Mouse (Mus musculus) macrophage (primary cell): ENCODE data around the gene Atp1b3. TPM values are rescaled to one million over a fixed set of nuclear protein-coding genes. Genes with fewer than 3 reads are reported as not detected.
"Not testable (repeated sequence)": the region's sequence is repeated elsewhere in the genome, so short reads cannot be mapped to it uniquely, and the experiment has no call there.

Experiments used
- H3K27ac ChIP-seq: fragments of 350-480 bp; formaldehyde crosslinking; 2 replicates; pipeline ENCODE4 v1.9.0; 2021
- H3K36me3 ChIP-seq: fragments of 350-480 bp; formaldehyde crosslinking; 2 replicates; pipeline ENCODE4 v1.9.0; 2021; ENCODE audit errors: inconsistent target
- H3K4me3 ChIP-seq: fragments of 350-480 bp; formaldehyde crosslinking; 2 replicates; pipeline ENCODE4 v1.9.0; 2021; ENCODE audit errors: inconsistent target
- H3K79me2 ChIP-seq: fragments of 350-480 bp; formaldehyde crosslinking; 2 replicates; pipeline ENCODE4 v1.9.0; 2021; ENCODE audit errors: inconsistent target
- WGBS: methylation state at CpG from one replicate; pipeline ENCODE4 v1.1.7; 2026; ENCODE audit warnings: inconsistent platforms; ENCODE audit not compliant: missing documents; 5-methylcytosine and 5-hydroxymethylcytosine counted together
- polyA plus RNA-seq: library from polyadenylated mRNA; stranded (reverse); fragments of 250-400 nt; gene quantifications from 3 replicates; pipeline ENCODE4 v1.2.4, GENCODE M21; 2018; ENCODE audit warnings: inconsistent platforms

Atp1b3 gene
- polyA plus RNA-seq, 1 experiment from 2014 or later: 564 TPM

- no peaks in the 10 kb centered on the region for H3K79me2 ChIP-seq
- no peak overlapping the region for H3K27ac ChIP-seq
- 90% methylated on average over 7 of the region's 7 CpGs for WGBS
- H3K36me3 ChIP-seq: no peaks in the 10 kb centered on the region
- H3K4me3 ChIP-seq: no peak overlapping the region
Observed at GRCm38 (mm10) chr9:96379551-96379950, 15.3 kb upstream of the Atp1b3 start.

DNA sequence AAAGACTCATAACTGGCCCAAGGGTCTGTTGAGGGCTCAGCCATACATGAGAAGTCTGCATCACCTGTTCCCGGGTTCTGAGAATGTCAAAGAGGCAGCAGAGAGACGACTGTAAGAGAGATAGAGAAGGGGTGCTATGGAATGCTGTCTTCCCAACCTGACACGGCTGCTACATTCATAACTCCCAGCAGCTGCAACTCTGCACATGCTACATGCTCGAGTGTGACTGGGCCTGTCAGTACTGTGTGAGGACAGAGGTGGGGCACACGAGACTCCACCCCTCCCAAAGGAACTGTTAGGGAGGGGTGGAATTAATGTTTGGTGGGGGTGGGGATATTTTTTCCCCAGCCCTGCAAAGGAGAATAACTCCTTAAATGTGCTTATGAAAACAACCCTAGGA is 14.5 kb upstream of the Atp1b3 start:
- no peaks in the 10 kb centered on the region for H3K79me2 ChIP-seq
- H3K4me3 ChIP-seq: no peak overlapping the region
- no peaks in the 10 kb centered on the region for H3K36me3 ChIP-seq
- 90% methylated on average over 5 of the region's 5 CpGs for WGBS
- no peak overlapping the region for H3K27ac ChIP-seq

DNA sequence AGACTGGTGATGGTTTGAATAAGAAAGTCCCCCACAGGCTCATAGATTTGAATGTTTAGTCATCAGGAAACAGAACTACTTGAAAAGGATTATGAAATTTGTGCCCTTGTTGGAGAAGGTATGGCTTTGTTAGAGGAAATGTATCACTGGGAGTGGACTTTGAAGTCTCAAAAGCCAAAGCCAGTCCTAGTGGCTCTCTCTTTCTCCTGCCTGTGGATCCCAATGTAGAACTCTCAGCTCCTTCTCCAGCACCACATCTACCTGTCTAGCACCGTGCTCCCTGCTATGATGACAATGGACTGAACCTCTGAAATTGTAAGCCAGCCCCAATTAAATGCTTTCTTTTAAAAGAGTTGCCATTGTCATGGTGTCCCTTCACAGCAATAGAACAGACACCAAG is 12.9 kb upstream of the Atp1b3 start:
- Histone ChIP-seq H3K79me2 (no peaks in the 10 kb centered on the region), H3K4me3 (no peak overlapping the region), H3K36me3 (no peaks in the 10 kb centered on the region), H3K27ac (no peak overlapping the region)
- WGBS: 100% methylated on average over 1 of the region's 1 CpGs

DNA sequence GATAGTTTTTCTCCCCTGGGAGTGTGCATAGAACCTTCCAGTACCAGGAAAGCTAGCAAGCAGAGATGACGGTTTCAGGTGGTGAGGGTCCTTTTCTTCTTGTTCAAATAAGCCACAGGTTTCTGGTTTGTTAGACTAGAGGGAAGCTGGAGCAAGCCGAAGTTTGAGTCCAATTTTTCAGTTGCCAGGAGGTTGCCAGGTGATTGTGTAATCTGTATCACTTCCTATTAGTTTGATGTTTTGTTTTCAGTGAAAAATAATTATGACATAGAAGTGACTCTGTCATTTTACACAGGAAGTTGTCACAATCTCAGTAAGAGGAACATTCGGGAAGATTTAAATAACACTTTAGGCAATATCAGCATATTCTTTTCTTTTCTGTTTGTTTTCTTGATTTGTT is 11.6 kb upstream of the Atp1b3 start:
- Histone ChIP-seq H3K4me3 (no peak overlapping the region), H3K36me3 (no peaks in the 10 kb centered on the region), H3K79me2 (no peaks in the 10 kb centered on the region), H3K27ac (no peak overlapping the region)
- 24% methylated on average over 3 of the region's 3 CpGs for WGBS

DNA sequence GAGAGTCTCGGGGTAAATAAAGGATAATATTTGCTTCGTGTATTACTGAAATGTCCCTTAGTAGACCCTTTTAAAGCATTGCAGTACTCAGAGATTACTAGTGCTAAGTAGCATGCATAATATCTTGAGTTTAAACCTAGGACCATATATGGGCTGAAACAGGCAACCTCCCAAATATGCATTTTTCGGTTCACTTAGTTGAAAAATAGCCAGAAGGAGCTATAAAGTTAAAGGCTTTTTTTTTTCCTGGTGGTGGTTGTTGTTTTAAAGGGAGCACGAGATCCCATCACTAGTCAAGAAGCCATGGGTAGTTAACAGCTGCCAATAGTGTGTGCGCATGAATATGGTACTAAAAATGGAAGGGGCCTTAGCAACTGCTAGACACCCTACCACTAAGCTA is 6.8 kb upstream of the Atp1b3 start:
- WGBS: 94% methylated on average over 5 of the region's 5 CpGs
- no peaks in the 10 kb centered on the region for H3K79me2 ChIP-seq
- H3K27ac ChIP-seq: no peak overlapping the region
- no peak overlapping the region for H3K4me3 ChIP-seq
- no peaks in the 10 kb centered on the region for H3K36me3 ChIP-seq

GRCm38 (mm10) chr9:96369654-96370384 is 5.6 kb upstream of the Atp1b3 start:
- 46% methylated on average over 5 of the region's 5 CpGs for WGBS
- H3K79me2 ChIP-seq: no peaks in the 10 kb centered on the region

DNA sequence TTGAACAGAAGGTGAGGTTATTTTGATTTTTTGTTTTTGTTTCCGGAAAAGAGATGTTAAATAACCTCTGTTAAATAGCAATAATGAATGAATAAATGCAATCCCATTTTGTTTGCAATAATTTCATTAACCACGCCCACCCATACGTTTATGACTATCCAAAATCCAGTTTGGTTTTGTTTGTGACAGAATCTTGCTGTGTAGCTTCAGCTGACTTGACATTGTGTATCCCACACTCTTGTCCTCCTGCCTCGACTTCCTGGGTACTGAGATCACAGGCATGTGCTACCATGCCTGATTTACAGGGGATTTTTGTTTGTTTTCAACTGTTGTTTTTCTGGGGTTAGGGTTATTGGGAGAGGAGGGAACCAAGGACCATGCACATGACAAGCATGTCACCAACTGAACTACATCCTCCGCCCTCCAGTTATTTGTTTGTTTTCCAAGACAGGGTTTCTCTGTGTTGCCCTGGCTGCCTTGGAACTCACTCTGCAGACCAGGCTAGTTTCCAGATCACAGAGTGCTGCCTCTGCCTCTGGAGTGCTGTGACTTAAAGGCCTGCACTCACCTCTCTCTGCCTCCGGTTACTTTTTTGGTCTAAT is 1.1 kb upstream of the Atp1b3 start:
- WGBS: 73% methylated on average over 5 of the region's 6 CpGs
- H3K27ac ChIP-seq: peak overlapping the region; percentile 8; the same call in 1 of the 2 replicates
- H3K4me3 ChIP-seq: no peak overlapping the region
- no peaks in the 10 kb centered on the region for H3K36me3 ChIP-seq
- H3K79me2 ChIP-seq: peaks cover 31% of the 10 kb centered on the region

More at GRCm38 (mm10) chr9:96369654-96370384, 5.6 kb upstream of the Atp1b3 start:
- Histone ChIP-seq H3K4me3 (no peak overlapping the region), H3K27ac (no peak overlapping the region), H3K36me3 (no peaks in the 10 kb centered on the region)

GRCm38 (mm10) chr9:96363581-96364140 is 581 bp downstream of the Atp1b3 start:
- 1% methylated on average over 22 of the region's 64 CpGs for WGBS
- H3K4me3 ChIP-seq: peak overlapping the region; percentile 77
- H3K79me2 ChIP-seq: peaks cover 48% of the 10 kb centered on the region
- H3K36me3 ChIP-seq: no peaks in the 10 kb centered on the region
- H3K27ac ChIP-seq: peak overlapping the region; percentile 85

- WGBS: 92% methylated on average over 3 of the region's 3 CpGs
- no peak overlapping the region for H3K4me3 ChIP-seq
Observed at GRCm38 (mm10) chr9:96360056-96360455, 4.2 kb downstream of the Atp1b3 start.

GRCm38 (mm10) chr9:96353799-96354198 is 10.4 kb downstream of the Atp1b3 start:
- H3K4me3 ChIP-seq: no peak overlapping the region
- peaks cover 12% of the 10 kb centered on the region; the same call in 1 of the 2 replicates for H3K36me3 ChIP-seq
- H3K79me2 ChIP-seq: peaks cover 100% of the 10 kb centered on the region
- WGBS: 77% methylated on average over 8 of the region's 8 CpGs
- H3K27ac ChIP-seq: no peak overlapping the region

More at GRCm38 (mm10) chr9:96360056-96360455, 4.2 kb downstream of the Atp1b3 start:
- H3K79me2 ChIP-seq: peaks cover 84% of the 10 kb centered on the region
- no peak overlapping the region for H3K27ac ChIP-seq
- no peaks in the 10 kb centered on the region for H3K36me3 ChIP-seq

DNA sequence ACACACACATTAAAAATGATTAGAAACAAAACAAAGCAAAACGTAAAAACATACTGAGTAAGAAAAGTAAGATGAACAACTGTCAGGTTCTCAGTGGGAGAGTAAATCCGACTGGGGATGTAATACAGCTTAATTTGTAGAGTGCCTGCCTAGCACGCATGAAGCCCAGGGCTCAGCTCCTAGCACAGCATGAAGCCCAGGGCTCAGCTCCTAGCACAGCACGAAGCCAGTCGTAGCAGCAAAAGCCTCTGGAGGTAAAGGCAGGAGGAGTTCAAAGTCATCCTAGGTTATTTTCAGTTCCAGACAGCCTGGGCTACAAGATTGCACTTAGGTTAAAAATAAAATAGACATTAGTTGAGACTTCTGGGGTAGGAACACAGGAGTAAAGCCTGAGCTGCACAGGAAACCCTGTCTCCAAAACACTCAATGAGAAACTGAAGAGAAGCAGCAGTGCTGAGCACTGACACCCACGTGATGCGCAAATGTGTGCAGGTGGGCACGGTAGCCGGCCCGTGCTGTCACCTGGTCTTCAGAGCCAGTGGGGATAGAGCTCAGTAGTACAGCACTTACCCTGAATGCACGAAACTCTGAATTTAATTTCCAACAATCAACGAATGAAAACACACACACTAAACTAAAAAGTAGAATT is 11.0 kb downstream of the Atp1b3 start:
- WGBS: 98% methylated on average over 12 of the region's 12 CpGs
- H3K79me2 ChIP-seq: peaks cover 100% of the 10 kb centered on the region
- H3K27ac ChIP-seq: no peak overlapping the region
- no peak overlapping the region for H3K4me3 ChIP-seq
- H3K36me3 ChIP-seq: peaks cover 12% of the 10 kb centered on the region; the same call in 1 of the 2 replicates

GRCm38 (mm10) chr9:96351771-96352170 is 12.5 kb downstream of the Atp1b3 start:
- 93% methylated on average over 6 of the region's 6 CpGs for WGBS
- not testable (repeated sequence) for H3K27ac ChIP-seq, H3K4me3 ChIP-seq
- Histone ChIP-seq H3K36me3 (peaks cover 12% of the 10 kb centered on the region; the same call in 1 of the 2 replicates), H3K79me2 (peaks cover 100% of the 10 kb centered on the region)

DNA sequence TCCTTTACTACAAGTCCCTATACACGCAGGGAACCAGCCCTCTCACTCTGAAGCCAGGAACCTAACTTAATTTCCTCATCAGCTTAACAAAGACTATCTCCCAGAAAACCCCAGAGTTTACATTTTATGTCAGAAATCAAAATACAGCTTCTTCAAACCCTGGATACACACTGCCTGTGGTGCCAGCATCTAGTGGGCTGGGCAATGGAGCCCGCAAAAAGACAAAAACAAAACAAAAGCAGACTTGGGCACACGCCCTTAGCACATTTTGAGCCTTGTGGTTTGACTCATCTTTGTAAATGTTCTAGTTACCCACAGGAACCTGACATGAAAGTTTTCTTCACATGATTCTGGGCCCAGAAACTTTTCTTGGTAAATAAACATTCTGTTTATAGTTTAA is 13.8 kb downstream of the Atp1b3 start:
- Histone ChIP-seq H3K79me2 (peaks cover 100% of the 10 kb centered on the region), H3K4me3 (no peak overlapping the region), H3K27ac (no peak overlapping the region), H3K36me3 (peaks cover 19% of the 10 kb centered on the region; the same call in 1 of the 2 replicates)
- WGBS: 72% methylated on average over 3 of the region's 3 CpGs

- H3K79me2 ChIP-seq: peaks cover 100% of the 10 kb centered on the region
- no peak overlapping the region for H3K4me3 ChIP-seq
- 49% methylated on average over 4 of the region's 4 CpGs for WGBS
- H3K27ac ChIP-seq: no peak overlapping the region
- peaks cover 22% of the 10 kb centered on the region; the same call in 1 of the 2 replicates for H3K36me3 ChIP-seq
Observed at GRCm38 (mm10) chr9:96350010-96350409, 14.2 kb downstream of the Atp1b3 start.

GRCm38 (mm10) chr9:96348885-96349284 is 15.4 kb downstream of the Atp1b3 start:
- Histone ChIP-seq H3K27ac (no peak overlapping the region), H3K36me3 (peaks cover 34% of the 10 kb centered on the region), H3K4me3 (no peak overlapping the region), H3K79me2 (peaks cover 98% of the 10 kb centered on the region)
- WGBS: 95% methylated on average over 5 of the region's 5 CpGs
